Mouse (Mus musculus): ENCODE measurements at regions not wholly inside any gene's neighbourhood (a gene's known extent, or its start where the extent isn't known, plus 50 kb on each side); places are given as distances from the start of the nearest gene placed in this dataset.

GRCm38 (mm10) chr16:63118721-63119120 lies 264.6 kb downstream of the Pros1 start:
- no peak for DNase-seq
- Histone ChIP-seq H3K4me3 (ENCODE audit: low read depth, low read length) (no peak overlapping the region), H3K27me3 (ENCODE audit: insufficient read depth, low read length) (no peaks in the 10 kb centered on the region)

GRCm38 (mm10) chr16:63143851-63144250 lies 289.7 kb downstream of the Pros1 start:
- H3K9ac ChIP-seq (replicated peaks) = no peak overlapping the region
- no peaks in the 10 kb centered on the region for H3K9me3 ChIP-seq (ENCODE audit: low read length)
- WGBS (ENCODE audit: insufficient replicate concordance) = 80% methylated on average over 3 of the region's 3 CpGs
- H3K27ac ChIP-seq (ENCODE audit: low read depth) = no peak overlapping the region
- ATAC-seq (no peak), DNase-seq (no peak)
- TF ChIP-seq EP300 (IDR thresholded peaks at IDR 0.05; ENCODE audit: low read depth) (no peak), CTCF (IDR thresholded peaks at IDR 0.05; ENCODE audit: low read depth) (no peak)
- H3K4me1 ChIP-seq (ENCODE audit: insufficient read depth) = no peaks in the 10 kb centered on the region
- H3K27me3 ChIP-seq (ENCODE audit: insufficient read depth, low read length) = no peaks in the 10 kb centered on the region
- H3K36me3 ChIP-seq (replicated peaks; ENCODE audit: insufficient read depth, low read length) = no peaks in the 10 kb centered on the region
- H3K4me3 ChIP-seq (ENCODE audit: low read depth, low read length) = no peak overlapping the region
- no peak overlapping the region for H3K4me2 ChIP-seq (ENCODE audit: low read depth, low read length)

More at GRCm38 (mm10) chr16:63118721-63119120, 264.6 kb downstream of the Pros1 start:
- Histone ChIP-seq H3K4me1 (ENCODE audit: insufficient read depth) (no peaks in the 10 kb centered on the region), H3K4me2 (ENCODE audit: low read depth, low read length) (no peak overlapping the region), H3K27ac (ENCODE audit: low read depth) (no peak overlapping the region), H3K9me3 (ENCODE audit: low read length) (no peaks in the 10 kb centered on the region), H3K36me3 (replicated peaks; ENCODE audit: insufficient read depth, low read length) (no peaks in the 10 kb centered on the region), H3K9ac (replicated peaks) (no peak overlapping the region)
- 54% methylated on average over 7 of the region's 7 CpGs for WGBS (ENCODE audit: insufficient replicate concordance)
- TF ChIP-seq EP300 (IDR thresholded peaks at IDR 0.05; ENCODE audit: low read depth) = no peak
- no peak for TF ChIP-seq CTCF (IDR thresholded peaks at IDR 0.05; ENCODE audit: low read depth)
- ATAC-seq = no peak

GRCm38 (mm10) chr16:63155300-63155821 lies 301.3 kb downstream of the Pros1 start:
- Histone ChIP-seq H3K4me1 (ENCODE audit: insufficient read depth) (no peaks in the 10 kb centered on the region), H3K36me3 (replicated peaks; ENCODE audit: insufficient read depth, low read length) (no peaks in the 10 kb centered on the region), H3K27me3 (ENCODE audit: insufficient read depth, low read length) (no peaks in the 10 kb centered on the region), H3K4me3 (ENCODE audit: low read depth, low read length) (no peak overlapping the region), H3K9me3 (ENCODE audit: low read length) (no peaks in the 10 kb centered on the region), H3K4me2 (ENCODE audit: low read depth, low read length) (no peak overlapping the region), H3K27ac (ENCODE audit: low read depth) (no peak overlapping the region), H3K9ac (replicated peaks) (no peak overlapping the region)
- ATAC-seq (no peak), DNase-seq (no peak)
- 55% methylated on average over 2 of the region's 2 CpGs for whole genome bisulfite sequencing (ENCODE audit: insufficient replicate concordance)
- TF ChIP-seq EP300 (IDR thresholded peaks at IDR 0.05; ENCODE audit: low read depth) (no peak), CTCF (IDR thresholded peaks at IDR 0.05; ENCODE audit: low read depth) (no peak)

GRCm38 (mm10) chr16:63170101-63170500 lies 316.0 kb downstream of the Pros1 start:
- no peak overlapping the region for H3K27ac ChIP-seq (ENCODE audit: low read depth)
- no peaks in the 10 kb centered on the region for H3K27me3 ChIP-seq (ENCODE audit: insufficient read depth, low read length)
- ATAC-seq (no peak), DNase-seq (no peak)
- H3K9ac ChIP-seq (replicated peaks) = no peak overlapping the region
- WGBS (ENCODE audit: insufficient replicate concordance) = 50% methylated on average over 6 of the region's 6 CpGs
- no peaks in the 10 kb centered on the region for H3K4me1 ChIP-seq (ENCODE audit: insufficient read depth)
- no peak overlapping the region for H3K4me3 ChIP-seq (ENCODE audit: low read depth, low read length)
- H3K9me3 ChIP-seq (ENCODE audit: low read length) = no peaks in the 10 kb centered on the region
- H3K36me3 ChIP-seq (replicated peaks; ENCODE audit: insufficient read depth, low read length) = no peaks in the 10 kb centered on the region
- H3K4me2 ChIP-seq (ENCODE audit: low read depth, low read length) = no peak overlapping the region
- TF ChIP-seq CTCF (IDR thresholded peaks at IDR 0.05; ENCODE audit: low read depth) (no peak), EP300 (IDR thresholded peaks at IDR 0.05; ENCODE audit: low read depth) (no peak)

- ATAC-seq = no peak
Measured at GRCm38 (mm10) chr16:63179228-63179627, 325.1 kb downstream of the Pros1 start.

GRCm38 (mm10) chr16:63191181-63191580 lies 337.1 kb downstream of the Pros1 start:
- no peaks in the 10 kb centered on the region for H3K9me3 ChIP-seq (ENCODE audit: low read length)
- no peaks in the 10 kb centered on the region for H3K27me3 ChIP-seq (ENCODE audit: insufficient read depth, low read length)
- ATAC-seq (no peak), DNase-seq (no peak)
- no peaks in the 10 kb centered on the region for H3K4me1 ChIP-seq (ENCODE audit: insufficient read depth)
- H3K27ac ChIP-seq (ENCODE audit: low read depth) = no peak overlapping the region
- no peak for TF ChIP-seq CTCF (IDR thresholded peaks at IDR 0.05; ENCODE audit: low read depth)
- TF ChIP-seq EP300 (IDR thresholded peaks at IDR 0.05; ENCODE audit: low read depth) = no peak
- no peak overlapping the region for H3K9ac ChIP-seq (replicated peaks)
- H3K4me2 ChIP-seq (ENCODE audit: low read depth, low read length) = no peak overlapping the region
- H3K4me3 ChIP-seq (ENCODE audit: low read depth, low read length) = no peak overlapping the region
- H3K36me3 ChIP-seq (replicated peaks; ENCODE audit: insufficient read depth, low read length) = no peaks in the 10 kb centered on the region
- 76% methylated on average over 6 of the region's 6 CpGs for WGBS (ENCODE audit: insufficient replicate concordance)

More at GRCm38 (mm10) chr16:63179228-63179627, 325.1 kb downstream of the Pros1 start:
- no peaks in the 10 kb centered on the region for H3K36me3 ChIP-seq (replicated peaks; ENCODE audit: insufficient read depth, low read length)
- H3K27me3 ChIP-seq (ENCODE audit: insufficient read depth, low read length) = no peaks in the 10 kb centered on the region
- no peaks in the 10 kb centered on the region for H3K9me3 ChIP-seq (ENCODE audit: low read length)
- H3K9ac ChIP-seq (replicated peaks) = no peak overlapping the region
- H3K4me1 ChIP-seq (ENCODE audit: insufficient read depth) = no peaks in the 10 kb centered on the region
- no peak for DNase-seq
- H3K4me3 ChIP-seq (ENCODE audit: low read depth, low read length) = no peak overlapping the region
- H3K4me2 ChIP-seq (ENCODE audit: low read depth, low read length) = no peak overlapping the region
- TF ChIP-seq EP300 (IDR thresholded peaks at IDR 0.05; ENCODE audit: low read depth) (no peak), CTCF (IDR thresholded peaks at IDR 0.05; ENCODE audit: low read depth) (no peak)
- no peak overlapping the region for H3K27ac ChIP-seq (ENCODE audit: low read depth)
- 74% methylated on average over 5 of the region's 5 CpGs for WGBS (ENCODE audit: insufficient replicate concordance)

GRCm38 (mm10) chr16:63191623-63192022 lies 337.5 kb downstream of the Pros1 start:
- Histone ChIP-seq H3K4me1 (ENCODE audit: insufficient read depth) (no peaks in the 10 kb centered on the region), H3K27ac (ENCODE audit: low read depth) (no peak overlapping the region), H3K4me2 (ENCODE audit: low read depth, low read length) (no peak overlapping the region), H3K9ac (replicated peaks) (no peak overlapping the region), H3K36me3 (replicated peaks; ENCODE audit: insufficient read depth, low read length) (no peaks in the 10 kb centered on the region), H3K27me3 (ENCODE audit: insufficient read depth, low read length) (no peaks in the 10 kb centered on the region), H3K4me3 (ENCODE audit: low read depth, low read length) (no peak overlapping the region), H3K9me3 (ENCODE audit: low read length) (no peaks in the 10 kb centered on the region)
- DNase-seq = no peak
- 78% methylated on average over 1 of the region's 1 CpGs for WGBS (ENCODE audit: insufficient replicate concordance)
- TF ChIP-seq EP300 (IDR thresholded peaks at IDR 0.05; ENCODE audit: low read depth) (no peak), CTCF (IDR thresholded peaks at IDR 0.05; ENCODE audit: low read depth) (no peak)
- ATAC-seq = no peak

All from liver, postnatal 0 days (tissue).